Mouse (Mus musculus) olfactory bulb, adult 2 months (tissue): ENCODE data around the gene Tfr2. TPM values are rescaled to one million over a fixed set of nuclear protein-coding genes. Genes with fewer than 3 reads are reported as not detected.

Experiments used
- H3K27ac ChIP-seq: fragments of 200-500 bp; 2 replicates; pipeline ENCODE4 v1.5.1; 2012; ENCODE audit warnings: low read depth, low read length; ENCODE audit not compliant: insufficient read depth
- H3K4me1 ChIP-seq: fragments of 200-500 bp; 2 replicates; pipeline ENCODE4 v1.6.1; 2012; ENCODE audit warnings: low read length; ENCODE audit not compliant: control insufficient read depth, insufficient read depth
- H3K4me3 ChIP-seq: fragments of 200-500 bp; 2 replicates; pipeline ENCODE4 v1.5.1; 2012; ENCODE audit warnings: mild to moderate bottlenecking, low read depth, low read length, moderate library complexity; ENCODE audit not compliant: insufficient read depth
- CTCF ChIP-seq: fragments of 200-500 bp; IDR thresholded peaks from 2 replicates; pipeline ENCODE4 v1.5.1; 2012; ENCODE audit warnings: low read depth, mild to moderate bottlenecking, low read length, moderate library complexity; ENCODE audit not compliant: insufficient read depth
- POLR2A ChIP-seq: fragments of 200-500 bp; IDR thresholded peaks from 2 replicates; pipeline ENCODE4 v1.6.1; 2012; ENCODE audit warnings: mild to moderate bottlenecking, low read depth, low read length, moderate library complexity; ENCODE audit not compliant: insufficient read depth
- WGBS: fragments of 180-500 bp; shearing (Covaris S2); methylation state at CpG from one replicate; pipeline ENCODE4 v1.1.7; 2018; 5-methylcytosine and 5-hydroxymethylcytosine counted together
- polyA plus RNA-seq: library from polyadenylated mRNA; stranded (reverse); fragments of >200 nt; gene quantifications from 2 replicates; pipeline ENCODE4 v1.2.4, GENCODE M21; 2012; ENCODE audit warnings: low replicate concordance; ENCODE audit not compliant: missing spikeins, insufficient read depth, insufficient read length

Tfr2 gene
- polyA plus RNA-seq, 1 experiment: not detected

DNA sequence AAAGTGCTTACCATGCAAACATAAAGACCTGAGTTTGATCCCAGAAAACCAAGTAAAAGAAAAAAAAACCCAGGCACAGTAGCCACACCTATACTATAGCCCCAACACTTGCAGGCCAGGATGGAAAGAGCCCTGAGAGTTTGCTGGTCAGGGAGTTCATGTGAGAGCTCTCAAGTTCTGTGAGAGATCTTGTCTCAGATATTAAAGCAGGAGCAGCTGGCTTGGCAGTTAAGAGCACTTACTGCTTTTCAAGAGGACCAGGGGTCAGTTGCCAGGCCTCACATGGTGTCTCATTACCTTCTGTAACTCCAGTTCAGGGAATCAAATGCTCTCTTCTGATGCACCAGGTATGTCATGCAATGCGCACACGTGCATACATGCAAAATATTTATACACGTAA, 34.9 kb upstream of the Tfr2 start:
- H3K27ac ChIP-seq: no peak overlapping the region
- no peak overlapping the region for H3K4me3 ChIP-seq
- WGBS: 98% methylated on average over 3 of the region's 3 CpGs
- peaks cover 10% of the 10 kb centered on the region for H3K4me1 ChIP-seq
- TF ChIP-seq POLR2A (no peak), CTCF (no peak)

DNA sequence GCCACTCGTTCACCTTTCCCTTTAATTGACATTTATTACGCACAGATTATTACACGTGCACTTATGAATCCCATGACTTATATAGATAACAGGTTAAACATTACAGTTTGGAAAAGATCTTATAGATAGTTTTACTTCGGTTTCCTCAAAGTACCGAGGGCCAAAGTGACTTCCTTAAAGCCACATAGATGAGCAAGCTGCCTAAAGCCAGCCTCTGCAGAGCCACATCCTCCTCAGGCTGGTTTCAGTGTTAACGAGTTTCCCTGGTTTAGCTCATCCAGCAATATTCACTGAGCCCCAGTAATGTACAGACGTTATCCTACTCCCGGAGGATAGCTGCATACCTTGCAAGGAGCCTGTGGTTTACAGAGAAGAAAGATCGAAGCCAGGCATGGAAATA, 34.3 kb upstream of the Tfr2 start:
- TF ChIP-seq POLR2A (no peak), CTCF (no peak)
- 81% methylated on average over 9 of the region's 9 CpGs for WGBS
- H3K27ac ChIP-seq: no peak overlapping the region
- H3K4me3 ChIP-seq: no peak overlapping the region
- peaks cover 6% of the 10 kb centered on the region for H3K4me1 ChIP-seq

DNA sequence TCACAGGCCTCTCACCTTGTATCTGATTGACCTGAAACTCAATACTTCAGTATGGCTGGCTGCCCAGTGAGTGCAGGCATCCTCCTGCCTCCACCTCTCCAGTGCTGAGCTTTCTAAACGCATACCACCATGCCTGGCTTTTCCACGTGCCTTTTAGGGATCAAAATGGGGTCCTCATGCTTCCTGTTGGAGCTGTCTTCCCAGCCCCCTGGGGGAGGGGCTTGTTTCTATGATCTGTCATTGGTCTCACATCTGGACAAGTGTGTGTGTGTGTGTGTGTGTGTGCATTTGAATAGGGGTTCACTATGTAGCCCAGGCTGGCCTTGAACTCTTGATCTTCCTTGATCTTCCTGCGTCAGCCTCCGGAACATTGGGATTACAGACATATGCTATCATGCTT, 32.2 kb upstream of the Tfr2 start:
- TF ChIP-seq POLR2A (no peak), CTCF (no peak)
- Histone ChIP-seq H3K4me1 (peaks cover 4% of the 10 kb centered on the region), H3K27ac (no peak overlapping the region), H3K4me3 (no peak overlapping the region)
- 68% methylated on average over 4 of the region's 4 CpGs for WGBS

DNA sequence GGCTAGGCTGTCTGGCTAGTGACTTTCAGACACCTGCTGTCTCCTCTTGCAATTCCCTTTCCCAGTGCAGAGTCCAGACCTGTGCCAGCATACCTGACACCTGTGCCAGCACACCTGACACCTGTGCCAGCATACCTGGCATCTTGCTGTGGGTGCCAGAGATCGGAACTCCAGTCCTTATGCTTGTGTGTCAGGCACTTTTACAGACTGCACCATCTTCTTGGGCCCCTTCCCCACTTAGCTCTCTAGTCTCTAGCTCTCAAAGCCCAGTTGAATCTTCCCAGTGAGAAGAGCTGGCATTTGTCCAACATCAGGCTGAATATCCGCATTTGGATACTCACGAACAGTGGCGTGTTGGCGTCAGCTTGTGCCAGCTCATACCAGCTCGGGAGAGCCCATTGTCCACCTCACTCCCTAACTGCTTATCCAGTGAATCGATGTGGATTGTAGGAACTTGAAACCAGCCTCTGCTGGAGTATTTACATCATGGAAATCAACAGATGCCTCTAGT, 30.3 kb upstream of the Tfr2 start:
- H3K4me3 ChIP-seq: no peak overlapping the region
- H3K4me1 ChIP-seq: peaks cover 4% of the 10 kb centered on the region
- no peak overlapping the region for H3K27ac ChIP-seq
- TF ChIP-seq POLR2A (no peak), CTCF (no peak)
- WGBS: 21% methylated on average over 7 of the region's 7 CpGs

DNA sequence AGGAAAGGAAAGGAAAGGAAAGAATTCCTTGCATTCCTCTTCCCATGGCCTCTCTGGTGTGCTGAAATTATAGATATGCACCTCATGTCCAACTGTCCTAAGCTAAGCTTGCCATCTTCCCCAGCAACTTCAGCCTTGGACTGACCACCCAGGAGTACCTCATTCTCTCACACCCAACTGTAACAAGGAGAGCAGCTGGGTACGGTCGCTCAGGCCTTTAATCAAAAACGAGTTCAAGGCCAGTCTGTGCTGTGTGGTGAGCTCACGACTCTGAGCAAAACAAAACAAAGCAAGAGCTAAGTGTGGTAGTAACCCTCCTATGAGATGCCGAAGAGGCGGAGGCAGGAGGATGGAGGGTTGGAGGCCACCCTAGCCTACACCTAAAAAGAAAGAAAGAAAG, 28.6 kb upstream of the Tfr2 start:
- Histone ChIP-seq H3K4me3 (no peak overlapping the region), H3K27ac (no peak overlapping the region), H3K4me1 (peaks cover 4% of the 10 kb centered on the region)
- no peak for TF ChIP-seq CTCF
- TF ChIP-seq POLR2A: no peak
- 75% methylated on average over 6 of the region's 6 CpGs for WGBS

- no peak for TF ChIP-seq POLR2A
- no peak for TF ChIP-seq CTCF
- Histone ChIP-seq H3K27ac (no peak overlapping the region), H3K4me3 (no peak overlapping the region), H3K4me1 (peaks cover 4% of the 10 kb centered on the region)
- WGBS: 52% methylated on average over 5 of the region's 5 CpGs
Observed at GRCm38 (mm10) chr5:137541768-137542540, 27.7 kb upstream of the Tfr2 start.

DNA sequence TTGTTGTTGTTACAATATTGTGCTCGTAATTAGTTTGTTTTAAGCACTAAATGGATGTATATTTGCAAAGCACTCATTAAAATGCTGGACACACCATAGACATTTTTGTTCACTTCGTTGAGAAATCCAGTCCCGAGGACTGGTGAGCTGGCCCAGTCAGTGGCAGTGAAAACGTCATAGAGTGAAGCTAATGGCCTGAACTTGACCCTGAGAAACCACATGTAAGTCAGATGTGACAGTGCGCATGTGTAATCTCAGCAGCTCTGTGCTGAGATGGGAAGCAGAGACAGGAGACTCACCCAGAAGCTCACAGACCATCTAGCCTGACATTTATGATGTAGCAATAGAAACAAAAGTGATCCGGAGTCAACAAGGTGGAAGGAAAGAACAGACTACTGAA, 24.7 kb upstream of the Tfr2 start:
- WGBS: 62% methylated on average over 6 of the region's 6 CpGs
- H3K27ac ChIP-seq: no peak overlapping the region
- H3K4me1 ChIP-seq: no peaks in the 10 kb centered on the region
- H3K4me3 ChIP-seq: no peak overlapping the region
- no peak for TF ChIP-seq CTCF
- TF ChIP-seq POLR2A: no peak

DNA sequence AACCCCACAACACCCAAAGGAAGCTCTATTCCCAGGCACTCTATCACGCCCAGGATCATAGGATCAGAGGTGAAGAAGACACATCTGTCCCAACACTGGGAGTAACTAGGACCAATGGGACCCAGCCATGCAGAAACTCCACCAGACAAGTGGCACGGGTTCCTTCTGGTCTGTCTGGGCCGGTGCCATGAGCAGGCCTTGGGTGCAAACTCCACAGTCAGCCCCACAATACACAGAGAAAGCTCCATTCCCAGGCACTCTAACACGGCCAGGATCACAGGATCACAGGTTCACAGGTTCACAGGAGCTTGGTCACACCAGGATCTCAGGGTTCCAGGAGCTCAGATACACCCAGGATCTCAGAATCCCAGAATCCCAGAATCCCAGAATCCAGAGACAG, 24.0 kb upstream of the Tfr2 start:
- WGBS: 84% methylated on average over 4 of the region's 4 CpGs
- Histone ChIP-seq H3K27ac (no peak overlapping the region), H3K4me1 (no peaks in the 10 kb centered on the region), H3K4me3 (no peak overlapping the region)
- no peak for TF ChIP-seq CTCF
- TF ChIP-seq POLR2A: no peak

DNA sequence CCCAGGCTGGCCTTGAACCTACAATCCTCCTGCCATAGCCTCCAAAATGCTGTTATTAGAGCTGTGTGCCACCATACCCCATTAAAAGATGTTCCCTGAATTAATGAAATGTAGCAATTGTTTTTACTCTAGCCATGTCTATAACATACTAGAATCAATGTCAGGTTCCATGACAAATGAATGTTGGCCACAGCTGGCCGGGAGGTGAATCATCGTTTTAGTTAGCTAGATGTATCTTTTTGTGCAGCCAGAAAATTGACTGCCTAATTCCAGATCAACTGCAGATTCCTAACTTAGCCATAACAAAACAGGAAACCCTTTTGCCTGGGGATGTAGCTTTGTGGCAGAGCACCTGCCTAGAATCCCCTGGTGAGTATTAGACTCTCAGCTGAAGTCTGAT, 19.8 kb upstream of the Tfr2 start:
- 67% methylated on average over 2 of the region's 2 CpGs for WGBS
- no peak overlapping the region for H3K27ac ChIP-seq
- no peak for TF ChIP-seq POLR2A
- no peak for TF ChIP-seq CTCF

DNA sequence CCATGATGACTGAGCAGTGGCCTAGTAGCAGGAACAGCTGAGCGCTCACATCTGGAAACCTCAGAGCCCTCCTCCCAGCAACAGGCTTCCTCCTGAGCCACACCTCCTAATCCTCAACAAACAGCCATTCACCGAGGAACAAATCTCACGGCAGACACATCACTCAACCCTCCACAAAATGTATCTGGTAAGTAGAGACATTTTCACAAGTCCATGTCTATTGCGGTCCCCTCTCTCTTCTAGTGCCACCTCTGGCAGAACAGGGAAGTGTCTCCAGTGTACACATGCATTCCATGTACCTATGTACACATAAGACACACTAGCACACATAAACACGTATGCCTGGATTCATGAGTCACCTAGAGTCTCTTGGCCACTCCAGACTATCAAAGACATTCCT, 18.5 kb upstream of the Tfr2 start:
- TF ChIP-seq POLR2A: no peak
- no peak for TF ChIP-seq CTCF
- 70% methylated on average over 5 of the region's 5 CpGs for WGBS
- Histone ChIP-seq H3K27ac (no peak overlapping the region), H3K4me3 (no peak overlapping the region), H3K4me1 (peaks cover 12% of the 10 kb centered on the region)

More for the DNA sequence above, 19.8 kb upstream of the Tfr2 start:
- H3K4me1 ChIP-seq: peaks cover 9% of the 10 kb centered on the region
- H3K4me3 ChIP-seq: no peak overlapping the region

DNA sequence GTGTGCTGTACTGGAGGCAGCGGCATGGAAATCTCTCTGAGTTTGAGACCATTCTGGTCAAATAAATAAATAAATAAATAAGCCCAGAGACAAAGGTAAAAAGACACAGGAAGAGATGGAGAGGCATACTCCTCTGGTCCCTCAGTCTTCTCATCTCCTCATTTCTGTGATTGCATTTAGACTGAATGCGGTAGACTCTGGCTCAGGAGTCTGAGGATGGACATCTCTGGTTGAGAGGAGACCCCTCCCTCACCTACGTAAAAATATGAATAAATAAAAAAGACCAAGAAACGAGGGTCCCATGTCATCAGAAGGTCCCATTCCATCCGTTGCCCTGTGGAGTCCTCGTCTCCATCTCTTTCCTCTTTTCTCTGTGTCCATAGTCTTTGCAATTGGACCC, 16.6 kb upstream of the Tfr2 start:
- peaks cover 12% of the 10 kb centered on the region for H3K4me1 ChIP-seq
- WGBS: 14% methylated on average over 6 of the region's 6 CpGs
- peak overlapping the region; percentile 9; the same call in 1 of the 2 replicates for H3K27ac ChIP-seq
- H3K4me3 ChIP-seq: peak overlapping the region; percentile 89
- TF ChIP-seq CTCF (no peak), POLR2A (no peak)
